Mouse (Mus musculus): ENCODE results near the gene BC035947.
"Not testable (repeated sequence)": the region's sequence is repeated elsewhere in the genome, so short reads cannot be mapped to it uniquely, and the experiment has no call there.

BC035947 gene

GRCm38 (mm10) chr1:78511621-78512160 is at the start of gene BC035947:
TSS of gene BC035947 (minus strand) at chr1:78512158.
- DNase-seq: peak; percentile 13

DNA sequence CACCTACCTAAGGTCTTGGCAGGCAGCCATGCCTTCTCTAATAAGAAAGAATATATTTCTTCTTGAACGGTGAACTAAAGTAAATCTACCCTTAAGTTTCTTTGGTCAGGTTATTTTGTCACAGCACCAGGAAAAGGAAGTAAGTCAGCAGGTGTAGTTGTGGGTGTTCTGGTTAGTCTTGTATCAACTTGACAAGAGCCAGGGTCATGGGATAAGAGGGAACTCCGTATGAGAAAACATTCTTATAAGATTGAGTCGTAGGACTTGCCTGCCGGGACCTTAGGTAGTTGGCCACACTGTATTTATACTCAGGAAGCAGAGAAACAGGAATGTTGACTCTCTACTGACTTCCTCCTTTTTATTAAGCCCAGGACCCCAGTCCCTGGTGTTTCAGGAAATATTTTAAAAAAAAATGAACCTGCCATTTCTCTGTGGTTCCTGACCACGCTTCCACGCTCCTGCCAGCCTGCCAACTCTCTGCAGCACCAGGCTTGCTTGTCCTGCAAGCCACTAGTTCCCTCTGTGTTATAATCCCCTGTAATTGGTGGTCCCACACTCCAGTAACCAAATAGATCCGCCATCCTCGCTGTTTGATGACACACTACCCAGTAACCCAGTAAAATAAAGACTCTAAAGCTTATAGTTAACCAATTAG is 42.2 kb upstream of the BC035947 start:
- DNase-seq: no peak

GRCm38 (mm10) chr1:78548961-78549360 is 37.0 kb upstream of the BC035947 start:
- DNase-seq: no peak

GRCm38 (mm10) chr1:78546258-78546657 is 34.3 kb upstream of the BC035947 start:
- no peak for DNase-seq

GRCm38 (mm10) chr1:78543631-78544030 is 31.7 kb upstream of the BC035947 start:
- DNase-seq: not testable (repeated sequence)

GRCm38 (mm10) chr1:78539166-78539565 is 27.2 kb upstream of the BC035947 start:
- DNase-seq: no peak

GRCm38 (mm10) chr1:78538396-78538795 is 26.4 kb upstream of the BC035947 start:
- DNase-seq: no peak

- DNase-seq: peak; percentile 80
These were observed 25.6 kb upstream of the BC035947 start for GRCm38 (mm10) chr1:78537494-78538010.

GRCm38 (mm10) chr1:78536310-78537164 is 24.6 kb upstream of the BC035947 start:
- DNase-seq: peak; percentile 93

DNA sequence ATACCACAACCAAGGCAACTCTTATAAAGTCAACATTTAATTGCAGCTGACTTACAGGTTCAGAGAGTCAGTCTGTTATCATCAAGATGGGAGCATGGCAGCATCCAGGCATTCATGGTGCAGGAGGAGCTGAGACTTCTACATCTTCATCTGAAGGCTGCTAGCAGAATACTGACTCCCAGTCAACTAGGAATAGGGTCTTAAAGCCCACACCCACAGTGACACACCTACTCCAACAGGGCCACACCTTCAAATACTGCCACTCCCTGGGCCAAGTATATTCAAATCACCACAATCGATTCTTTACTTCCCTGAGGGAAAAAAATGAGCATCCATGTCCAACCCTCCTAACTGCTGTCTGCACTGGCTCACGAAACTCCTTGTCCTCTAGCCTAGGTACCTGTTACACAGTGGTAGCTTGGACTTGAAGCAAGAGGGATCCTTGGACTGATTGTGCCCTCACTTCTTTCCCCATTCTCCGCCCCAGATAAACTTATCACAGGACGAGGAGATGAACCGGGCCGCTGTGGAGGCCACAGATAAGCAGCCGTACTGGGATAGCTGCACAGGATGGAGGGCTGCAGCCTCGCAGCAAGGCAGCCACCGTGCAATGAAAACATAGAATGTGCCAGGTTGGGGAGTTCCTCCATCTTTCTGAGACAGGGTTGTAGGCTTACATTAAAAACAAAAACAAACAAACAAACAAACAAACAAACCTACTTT is 22.6 kb upstream of the BC035947 start:
- DNase-seq: no peak

DNA sequence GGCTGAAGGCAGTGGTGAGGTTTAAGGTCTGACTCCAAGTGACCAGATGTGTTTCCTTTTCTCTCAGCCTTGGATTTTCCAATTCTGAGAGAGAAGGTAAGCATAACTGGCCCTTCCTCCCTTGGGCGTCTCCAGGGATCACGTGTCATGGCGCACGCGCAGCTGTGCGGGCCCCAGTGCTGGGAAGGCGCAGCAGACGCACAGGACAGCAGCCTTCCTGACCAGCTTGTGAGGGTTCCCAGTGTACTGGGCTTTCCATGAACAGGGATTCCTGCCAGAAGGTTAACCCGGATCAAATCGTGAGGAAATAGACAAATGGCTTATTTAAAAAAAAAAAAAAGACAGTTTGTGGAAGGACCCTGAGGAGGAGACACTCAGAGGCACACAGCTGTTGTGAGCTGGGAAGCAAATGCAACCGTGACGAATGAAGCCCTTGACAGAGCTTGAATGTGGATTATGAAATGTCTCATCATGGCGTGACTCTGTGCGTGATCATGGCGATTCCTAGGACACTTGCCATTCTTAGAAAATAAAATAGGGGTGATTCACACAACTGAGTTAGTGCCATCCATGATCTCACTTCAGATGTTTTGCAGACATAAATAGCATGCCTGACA is 20.3 kb upstream of the BC035947 start:
- DNase-seq: no peak

- DNase-seq: no peak
These were observed 18.7 kb upstream of the BC035947 start for GRCm38 (mm10) chr1:78530500-78531215.

- DNase-seq: no peak
These were observed 17.1 kb upstream of the BC035947 start for GRCm38 (mm10) chr1:78529011-78529410.

- DNase-seq: no peak
These were observed 16.4 kb upstream of the BC035947 start for GRCm38 (mm10) chr1:78528356-78528755.

GRCm38 (mm10) chr1:78525189-78525886 is 13.4 kb upstream of the BC035947 start:
- DNase-seq: peak; percentile 84

- DNase-seq: no peak
These were observed 6.9 kb upstream of the BC035947 start for GRCm38 (mm10) chr1:78518907-78519306.

DNA sequence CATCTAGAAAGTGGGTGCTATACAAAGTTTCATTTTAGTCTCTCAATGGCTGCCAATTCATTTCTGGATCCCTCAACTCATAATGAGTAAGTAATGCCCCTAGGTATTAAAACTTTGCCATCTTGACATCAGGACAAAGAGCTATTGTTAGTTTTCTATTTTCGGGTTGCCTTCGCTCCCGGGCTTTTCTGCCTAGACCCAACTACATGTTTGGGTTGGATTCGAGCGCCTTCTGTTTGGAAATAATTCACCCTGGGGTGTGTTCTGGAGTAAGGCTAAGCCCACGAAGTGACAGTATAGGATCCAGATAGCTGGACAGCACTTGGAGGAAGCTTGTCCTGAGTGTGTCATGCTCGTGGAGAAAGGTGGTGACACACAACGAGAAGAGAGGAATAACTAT is 798 bp upstream of the BC035947 start:
- no peak for DNase-seq

GRCm38 (mm10) chr1:78510862-78511261 is 1.1 kb downstream of the BC035947 start, which contains the start of gene Mogat1:
TSS of gene Mogat1 (plus strand) at chr1:78510991.
- no peak for DNase-seq

DNA sequence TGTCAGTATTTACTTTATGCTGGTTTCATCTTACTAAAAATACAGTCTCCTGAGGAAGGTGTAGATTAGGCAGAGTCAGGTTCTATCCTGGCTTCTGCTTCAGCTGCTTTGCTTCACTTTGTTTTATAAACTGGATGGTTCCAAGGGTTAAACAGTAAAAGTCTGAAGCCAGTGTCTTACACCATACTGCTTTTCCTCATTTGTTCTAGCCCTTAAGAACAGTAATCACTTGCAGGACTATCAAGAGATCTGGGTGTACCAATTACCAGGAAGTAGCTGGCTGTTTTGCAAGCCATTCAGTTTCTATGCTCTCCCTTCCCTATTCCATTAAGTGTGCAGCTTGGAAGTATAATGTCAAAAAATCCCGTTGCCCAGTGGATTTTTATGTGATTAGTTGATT is 4.8 kb downstream of the BC035947 start:
- DNase-seq: no peak

GRCm38 (mm10) chr1:78502527-78502926 is 9.4 kb downstream of the BC035947 start:
- no peak for DNase-seq

GRCm38 (mm10) chr1:78501856-78502255 is 10.1 kb downstream of the BC035947 start:
- not testable (repeated sequence) for DNase-seq

All from thymus, postnatal 4 days (tissue).